Mouse (Mus musculus): ENCODE measurements around the gene Nkx2-4.

Gene Nkx2-4

DNA sequence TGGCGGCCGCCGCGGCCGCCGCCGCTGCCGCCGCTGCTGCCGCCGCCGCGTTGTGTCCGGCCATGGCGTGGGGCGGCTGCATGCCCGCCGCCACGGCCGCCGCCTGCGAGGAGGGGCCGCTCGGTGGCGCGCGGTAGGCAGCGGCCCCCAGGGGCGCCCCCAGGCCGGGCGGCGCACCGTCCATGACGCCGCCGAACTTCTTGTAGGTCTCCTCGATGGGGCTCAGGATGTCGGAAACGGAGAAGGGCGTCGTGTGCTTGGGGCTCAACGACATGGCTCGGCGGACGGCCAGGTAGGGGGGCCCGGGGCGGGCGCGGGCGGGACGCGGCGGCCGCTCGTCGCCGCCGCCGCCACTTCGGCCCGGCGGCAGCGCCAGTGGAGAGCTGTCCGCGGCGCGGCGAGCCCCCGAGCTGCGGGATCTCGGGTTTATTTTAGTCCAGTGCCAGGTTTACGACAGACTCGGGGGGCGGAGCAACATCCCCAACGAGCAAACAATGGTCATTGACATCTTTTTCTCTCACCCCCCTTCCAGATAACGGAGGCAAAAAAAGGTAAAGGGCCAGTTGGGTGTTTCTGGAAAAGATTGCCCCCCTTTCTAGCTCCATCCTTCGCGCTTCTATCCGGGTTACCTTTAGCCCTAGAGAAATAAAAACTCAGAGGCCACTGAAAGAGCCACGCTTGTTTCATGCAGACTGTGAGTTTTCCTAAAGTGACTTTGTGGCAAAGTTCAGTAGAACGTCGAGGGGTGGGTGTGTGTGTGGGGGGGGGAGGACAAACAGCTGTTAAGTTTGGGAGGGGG lies at the start of gene Nkx2-4:
TSS of gene Nkx2-4 (minus strand) at position 374 of the 799 bp plus-strand sequence.
- no peak for DNase-seq (ENCODE audit: low spot score in 2 of 2)

DNA sequence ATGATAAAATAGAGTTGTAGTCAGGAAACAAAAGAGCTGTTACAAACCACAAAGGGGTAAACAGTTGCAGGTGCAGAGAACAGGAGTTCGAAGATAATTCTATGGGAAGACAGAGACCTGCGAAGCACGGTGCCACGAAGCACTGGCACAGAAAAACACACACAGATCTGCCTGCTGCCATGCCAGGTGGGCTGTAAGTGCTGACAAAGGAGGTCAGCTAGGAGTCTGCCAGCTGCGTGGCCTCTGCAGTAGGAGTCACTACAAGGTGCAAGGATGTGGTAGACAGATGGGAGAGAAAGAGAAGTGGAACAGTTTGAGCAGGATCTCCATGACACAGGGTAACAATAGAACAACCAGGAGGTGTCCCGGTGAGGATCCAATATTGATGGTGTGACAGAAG lies 42.1 kb upstream of the Nkx2-4 start:
- no peak for DNase-seq (ENCODE audit: low spot score in 2 of 2)

DNA sequence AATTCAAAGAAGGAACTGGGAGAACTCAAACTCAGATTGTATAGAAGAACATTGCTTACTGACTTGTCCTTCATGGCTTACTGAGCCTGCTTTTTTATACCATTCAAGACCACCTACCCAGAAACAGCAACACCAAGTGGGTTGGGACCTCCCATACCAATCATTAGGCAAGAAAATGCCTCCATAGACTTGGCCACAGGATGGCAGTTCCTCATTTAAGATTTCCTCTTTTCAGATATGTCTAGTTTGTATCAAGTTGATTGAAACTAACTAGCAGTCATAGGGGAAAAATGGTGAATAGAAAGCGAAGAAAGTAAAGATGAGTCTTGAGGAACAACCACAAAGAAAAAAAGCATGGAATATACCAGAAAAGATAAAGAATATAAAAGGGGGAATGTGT lies 34.5 kb upstream of the Nkx2-4 start:
- no peak for DNase-seq (ENCODE audit: low spot score in 2 of 2)

DNA sequence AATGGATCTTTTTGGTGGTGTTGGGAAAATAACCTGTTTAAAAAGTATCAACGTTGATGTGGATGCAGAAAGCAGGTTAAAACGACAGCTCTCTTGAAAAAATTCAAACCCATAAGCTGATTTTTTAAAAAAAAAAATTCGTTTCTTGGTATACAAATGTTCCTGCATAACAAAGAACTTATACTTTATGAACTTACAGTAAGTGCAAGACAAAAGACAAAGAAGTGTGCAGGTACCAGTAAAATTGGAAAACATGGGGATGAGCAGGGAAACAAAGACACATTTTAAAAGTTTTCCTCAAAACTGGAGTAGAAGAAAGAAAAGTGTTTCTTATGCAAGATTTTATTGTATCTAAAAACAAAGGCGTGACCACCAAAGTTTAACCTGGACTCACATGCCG lies 1.2 kb upstream of the Nkx2-4 start:
- DNase-seq (ENCODE audit: low spot score in 2 of 2) = no peak

DNA sequence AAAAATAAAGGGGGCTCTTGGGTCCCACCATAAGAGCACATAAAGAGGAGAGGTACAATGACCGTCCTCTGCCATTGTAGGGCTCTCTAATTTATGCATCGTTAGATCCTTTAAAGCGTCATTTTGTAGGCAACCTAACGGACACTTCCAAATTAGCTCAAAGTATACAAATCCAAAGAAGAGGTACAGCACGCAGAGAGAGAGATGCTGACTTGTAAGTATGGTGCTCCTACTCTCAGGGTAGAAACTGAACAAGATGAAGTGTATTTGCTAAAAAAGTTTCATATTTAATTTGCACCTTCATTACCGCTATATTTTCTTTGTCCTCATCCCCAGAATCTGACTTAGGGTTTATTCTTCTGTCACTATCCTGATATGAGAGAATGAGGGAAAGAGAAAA lies 692 bp upstream of the Nkx2-4 start:
- DNase-seq (ENCODE audit: low spot score in 2 of 2) = no peak

DNA sequence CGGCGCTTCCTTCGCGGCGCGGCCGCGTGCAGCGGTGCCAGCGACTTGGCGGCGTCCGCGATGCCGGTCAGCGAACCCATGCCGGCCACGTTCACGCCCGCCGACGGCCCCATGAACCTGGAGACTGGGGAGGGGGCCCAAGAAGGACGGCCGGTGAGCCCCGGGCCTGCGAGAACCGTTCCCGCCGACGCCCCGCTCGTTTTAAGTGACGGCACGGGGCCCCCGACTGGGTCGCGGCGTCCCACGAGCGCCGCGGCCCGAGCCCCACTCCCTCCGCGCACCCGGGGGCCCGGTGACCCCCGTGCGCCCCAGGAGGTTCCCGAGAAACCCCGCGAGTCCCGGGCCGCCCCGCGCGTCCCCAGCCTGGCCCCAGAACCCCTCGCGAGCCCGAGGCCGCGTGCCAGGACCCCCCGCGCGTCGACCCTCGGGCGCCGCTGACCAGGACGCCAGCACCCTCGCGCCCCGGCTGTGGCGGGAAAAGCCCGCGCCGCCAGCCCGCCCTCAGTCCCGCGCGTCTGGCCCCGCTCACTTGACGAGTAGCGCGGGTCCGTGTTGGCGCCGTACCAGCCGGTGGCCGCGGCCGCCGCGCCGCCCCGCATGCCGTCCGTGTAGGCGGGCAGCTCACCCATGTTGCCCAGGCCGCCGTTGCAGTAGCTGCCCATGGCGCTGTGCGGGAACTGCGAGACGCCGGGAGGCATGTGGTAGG lies 726 bp downstream of the Nkx2-4 start:
- DNase-seq (ENCODE audit: low spot score in 2 of 2) = peak in 1 of 2 experiments; percentile 1

DNA sequence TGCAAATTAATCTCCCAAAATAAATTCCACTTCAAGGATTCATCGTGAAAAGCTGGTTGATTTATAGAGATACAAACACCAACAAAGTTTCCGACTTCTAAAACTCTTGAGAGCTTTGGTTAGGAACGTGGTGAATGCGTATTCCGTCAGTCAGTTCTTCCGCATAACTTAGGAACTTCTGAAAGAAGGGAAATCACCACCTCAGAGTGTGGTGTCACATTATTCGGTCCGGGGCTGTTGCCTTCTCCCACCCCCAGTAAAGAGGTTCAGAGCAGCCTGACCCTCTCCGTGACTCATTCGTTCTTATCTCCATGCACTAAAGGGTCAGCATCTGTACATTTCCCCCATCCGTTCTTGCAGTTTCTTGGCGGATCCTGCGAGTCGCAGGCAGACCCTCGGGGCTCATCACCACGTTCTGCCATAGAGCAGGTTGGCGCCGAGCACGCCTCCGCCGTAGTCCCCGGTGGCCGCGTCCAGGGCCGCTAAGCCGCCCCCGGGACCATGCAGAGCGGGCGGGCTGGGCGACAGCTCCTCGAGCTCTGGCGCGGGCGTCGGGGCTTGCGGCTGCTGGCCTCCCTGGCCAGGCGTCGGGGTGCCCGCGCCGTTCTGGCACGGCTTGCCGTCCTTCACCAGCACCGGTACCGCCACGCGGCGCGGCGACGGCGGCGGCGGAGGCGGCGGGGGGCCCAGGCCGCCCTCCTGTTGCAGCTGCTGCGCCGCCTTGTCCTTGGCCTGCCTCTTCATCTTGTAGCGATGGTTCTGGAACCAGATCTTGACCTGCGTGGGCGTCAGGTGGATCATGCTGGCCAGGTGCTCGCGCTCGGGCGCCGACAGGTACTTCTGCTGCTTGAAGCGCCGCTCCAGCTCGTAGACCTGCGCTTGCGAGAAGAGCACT lies 1.5 kb downstream of the Nkx2-4 start:
- peak in 1 of 2 experiments; percentile 4 for DNase-seq (ENCODE audit: low spot score in 2 of 2)

DNA sequence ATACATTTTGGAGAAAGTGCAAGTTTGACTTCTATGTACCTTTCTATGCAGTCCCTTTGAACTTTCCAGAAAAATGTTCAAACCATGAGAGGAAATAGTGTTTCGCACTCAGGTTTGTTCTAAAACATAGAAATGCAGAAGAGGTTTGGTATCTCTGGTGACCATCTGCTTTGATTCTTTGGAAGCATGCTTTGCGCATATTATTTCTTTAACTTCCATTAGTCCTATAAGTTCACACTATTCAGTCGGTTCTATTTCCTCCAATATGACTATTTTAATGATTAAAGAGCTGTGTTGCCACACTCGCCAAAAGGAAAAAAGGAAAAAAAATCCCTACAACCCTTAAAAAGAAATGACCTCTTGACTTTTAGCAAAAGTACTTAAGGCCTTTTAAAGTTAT lies 2.9 kb downstream of the Nkx2-4 start:
- DNase-seq (ENCODE audit: low spot score in 2 of 2) = no peak

DNA sequence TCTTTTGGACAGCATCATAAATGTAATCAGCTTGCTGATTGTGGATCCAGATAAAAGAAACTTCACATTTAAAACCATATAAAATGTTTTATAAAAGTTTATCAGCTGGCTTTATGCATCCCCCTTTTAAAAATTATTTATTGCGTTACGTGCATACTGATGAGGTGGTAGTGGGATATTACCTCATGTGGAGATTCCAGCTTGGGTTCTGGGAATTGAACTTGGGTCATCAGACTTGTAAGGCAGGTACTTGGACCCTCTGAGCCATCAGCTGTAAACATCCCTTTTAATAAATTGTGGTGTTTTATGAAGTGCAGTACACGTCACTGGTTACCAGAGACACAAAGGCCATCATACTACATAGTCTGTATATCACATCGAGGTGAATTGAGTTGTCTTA lies 10.8 kb downstream of the Nkx2-4 start:
- DNase-seq (ENCODE audit: low spot score in 2 of 2) = no peak

DNA sequence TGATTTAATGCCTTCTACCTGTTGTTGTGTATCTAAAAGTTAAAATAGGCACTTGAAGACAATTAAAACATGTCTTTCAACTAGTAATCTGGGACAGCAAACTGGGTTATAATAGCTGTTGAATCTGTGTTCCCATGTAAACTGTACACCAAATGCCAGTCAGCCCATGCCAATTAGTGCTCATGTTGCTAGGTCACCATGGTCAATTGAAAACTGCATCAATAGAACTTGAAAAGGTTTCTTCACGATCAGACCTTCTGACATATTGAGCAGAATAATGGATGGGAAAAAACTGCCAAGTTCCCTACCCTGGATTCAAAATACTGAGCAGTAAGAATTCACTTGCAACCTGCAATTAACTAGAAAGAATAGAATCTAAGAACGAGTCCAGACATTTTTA lies 11.3 kb downstream of the Nkx2-4 start:
- no peak for DNase-seq (ENCODE audit: low spot score in 2 of 2)

DNA sequence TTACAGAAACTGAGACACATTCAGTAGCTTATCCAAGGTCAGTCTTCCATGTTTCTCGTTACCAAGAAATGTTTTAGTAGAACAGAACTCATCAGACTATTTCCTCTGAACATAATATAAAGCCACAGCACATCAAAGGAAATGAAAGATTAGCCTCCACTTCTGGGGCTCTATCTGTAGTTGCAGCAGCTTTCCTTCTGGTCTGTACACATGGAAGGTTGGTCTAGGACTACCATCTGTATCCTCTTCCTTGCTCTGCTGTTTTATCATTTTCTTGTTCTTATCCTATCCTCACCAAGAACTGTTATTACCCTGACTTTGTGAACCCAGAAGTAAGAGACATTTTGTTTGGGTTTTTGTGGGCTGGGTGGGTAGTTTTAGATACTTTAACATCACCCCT lies 14.9 kb downstream of the Nkx2-4 start:
- no peak for DNase-seq (ENCODE audit: low spot score in 2 of 2)

DNA sequence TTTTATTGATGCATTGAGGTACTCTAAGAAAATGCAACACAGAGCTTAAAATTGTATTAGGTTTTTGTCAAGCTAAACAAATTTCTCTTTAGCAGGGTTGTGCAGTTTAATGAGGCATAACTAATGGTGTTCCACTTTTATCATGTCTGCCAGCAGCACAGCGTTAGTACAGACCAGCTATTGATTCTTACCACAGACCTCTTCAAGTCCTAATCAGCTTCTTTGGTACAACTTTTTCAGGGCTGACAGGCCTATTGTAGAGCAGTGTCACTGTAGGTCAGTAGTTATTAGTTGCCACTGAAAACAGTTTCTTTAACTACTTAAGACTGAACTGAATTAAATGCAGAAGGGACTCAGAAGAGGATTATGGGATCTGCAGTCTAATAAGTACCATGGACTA lies 16.2 kb downstream of the Nkx2-4 start:
- DNase-seq (ENCODE audit: low spot score in 2 of 2) = no peak

DNA sequence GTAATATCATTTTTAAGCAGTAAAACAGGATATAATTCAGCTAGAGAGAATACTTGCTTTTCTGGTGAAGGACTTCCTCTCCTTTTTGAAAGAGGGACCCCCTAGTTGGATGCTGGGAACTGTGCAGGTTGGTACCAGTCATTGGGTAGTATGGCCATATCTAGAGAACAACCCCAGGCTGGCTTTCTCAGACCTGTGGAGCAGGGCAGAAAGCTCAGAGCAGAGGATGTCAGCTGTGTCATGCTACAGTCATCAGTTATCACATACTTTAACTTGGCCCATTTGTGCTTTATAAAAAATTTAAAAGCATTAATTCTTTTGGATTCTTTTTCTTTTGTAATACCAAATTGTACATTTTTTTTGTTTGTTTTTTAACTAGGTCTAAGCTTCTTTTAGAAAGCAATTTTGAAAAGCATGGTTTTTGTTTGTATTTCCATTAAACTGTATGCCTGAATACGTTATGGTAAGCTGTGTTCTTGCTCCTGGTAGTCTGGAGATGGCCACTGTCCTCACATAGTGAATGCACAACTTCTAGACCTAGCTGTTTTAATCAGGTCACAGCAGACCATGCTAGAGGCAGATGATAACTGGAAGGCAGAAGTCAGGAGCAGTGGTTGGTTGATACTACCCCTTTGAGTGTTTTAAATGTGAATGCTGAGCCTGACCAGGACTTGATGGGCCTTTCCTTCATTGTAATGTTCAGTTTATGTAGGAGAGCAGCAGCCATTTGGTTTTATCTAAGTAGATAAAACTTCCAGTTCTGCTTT lies 17.6 kb downstream of the Nkx2-4 start:
- no peak for DNase-seq (ENCODE audit: low spot score in 2 of 2)

DNA sequence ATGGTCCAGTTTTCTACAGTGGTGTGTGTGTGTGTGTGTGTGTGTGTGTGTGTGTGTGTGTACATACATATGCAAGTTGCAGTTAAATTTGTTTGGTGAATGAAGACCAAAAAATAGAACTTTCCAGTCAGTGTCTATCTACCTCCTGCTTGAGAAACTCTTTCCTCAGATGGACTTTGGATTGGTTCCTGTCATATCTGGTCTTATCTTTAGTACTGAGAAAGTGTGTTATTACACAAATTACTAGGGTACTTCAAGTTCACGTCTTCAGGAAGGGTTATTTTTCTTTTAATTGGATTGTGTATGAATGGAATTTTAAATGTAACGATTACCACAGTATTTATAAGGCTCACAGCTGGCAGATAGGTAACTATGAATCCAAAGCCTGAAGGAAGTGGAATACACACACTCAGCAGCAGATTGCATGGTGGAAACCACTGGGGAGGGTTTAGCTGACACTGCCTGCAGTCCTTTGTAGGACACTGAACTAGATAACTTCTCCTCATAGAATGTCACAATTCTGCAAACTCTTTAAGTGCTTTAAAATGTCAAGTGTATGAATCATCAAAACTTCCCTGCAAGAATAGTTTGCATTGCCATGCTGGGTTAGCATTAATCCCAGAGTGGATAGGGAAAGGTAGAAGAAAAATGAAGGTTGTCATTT lies 31.9 kb downstream of the Nkx2-4 start:
- no peak for DNase-seq (ENCODE audit: low spot score in 2 of 2)

DNA sequence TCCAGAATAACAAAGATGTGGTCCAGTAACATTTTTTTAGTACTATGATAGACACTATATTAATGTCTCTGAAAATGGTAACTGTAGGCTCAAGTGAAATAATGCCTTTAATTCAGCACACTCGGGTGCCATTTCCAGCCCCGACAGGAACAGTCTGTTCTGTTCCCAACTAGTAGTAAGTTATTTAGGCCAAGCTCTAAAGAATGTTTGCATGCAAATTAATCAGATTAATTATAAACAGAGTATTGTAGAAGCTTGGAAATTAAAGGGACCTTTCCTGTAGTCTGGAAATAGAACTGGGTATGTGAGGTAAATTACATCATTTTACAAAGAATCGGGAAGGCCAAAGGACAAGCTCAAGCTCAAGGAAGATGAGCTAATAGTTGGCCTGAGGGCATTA lies 38.2 kb downstream of the Nkx2-4 start:
- no peak for DNase-seq (ENCODE audit: low spot score in 2 of 2)

DNA sequence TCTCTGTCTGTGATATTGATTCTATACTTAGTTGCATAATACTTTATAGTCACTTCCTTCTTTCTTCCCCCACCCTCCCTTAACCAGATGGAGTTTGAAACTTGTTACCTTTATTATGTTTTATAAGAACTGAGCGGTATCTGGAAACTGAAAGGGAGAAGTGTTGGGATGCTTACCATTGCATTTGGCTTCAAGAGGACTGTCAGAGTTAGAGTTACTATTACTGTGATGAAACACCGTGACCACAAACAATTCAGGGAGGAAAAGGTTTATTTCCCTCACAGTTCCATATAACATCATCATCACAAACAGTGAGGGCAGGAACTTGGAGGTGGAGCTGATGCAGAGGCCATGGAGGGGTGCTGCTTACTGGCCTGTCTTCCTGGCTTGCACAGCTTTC lies 49.4 kb downstream of the Nkx2-4 start:
- no peak for DNase-seq (ENCODE audit: low spot score in 2 of 2)
